Mouse (Mus musculus) small intestine, adult 2 months (tissue): ENCODE data around the gene Mlec.

ENCODE experiments used
- CTCF ChIP-seq: fragments of 200-500 bp; IDR thresholded peaks from 2 replicates; pipeline ENCODE4 v1.5.1; 2012; ENCODE audit warnings: low read depth, mild to moderate bottlenecking, control low read depth, inconsistent platforms, low read length, moderate library complexity, mixed read lengths; ENCODE audit not compliant: insufficient replicate concordance, insufficient read length; ENCODE audit errors: extremely low read depth
- POLR2A ChIP-seq: fragments of 200-500 bp; IDR thresholded peaks from 2 replicates; pipeline ENCODE4 v1.6.1; 2012; ENCODE audit warnings: low read depth, mild to moderate bottlenecking, control low read depth, inconsistent platforms, low read length, moderate library complexity

- no peak for TF ChIP-seq POLR2A
- no peak for TF ChIP-seq CTCF
These were observed 26.7 kb upstream of the Mlec start for GRCm38 (mm10) chr5:115184726-115185125.
